Mouse (Mus musculus) limb, embryonic 10.5 days (tissue): ENCODE measurements around the gene Camkmt. TPM values are rescaled to one million over a fixed set of nuclear protein-coding genes. Genes with fewer than 3 reads are reported as not detected.

Source experiments
- DNase-seq: peaks from one replicate; pipeline ENCODE4 v3.0.0-alpha.2; 2017; ENCODE audit warnings: low spot score
- H3K27ac ChIP-seq: fragments of 300-500 bp; sonication (generic); 2 replicates; pipeline ENCODE4 v1.5.1; 2016; ENCODE audit warnings: mild to moderate bottlenecking
- H3K27me3 ChIP-seq: fragments of 300-500 bp; sonication (generic); 2 replicates; pipeline ENCODE4 v1.6.1; 2016; ENCODE audit warnings: low read depth, mild to moderate bottlenecking; ENCODE audit not compliant: poor library complexity, severe bottlenecking
- H3K36me3 ChIP-seq: fragments of 300-500 bp; sonication (generic); 2 replicates; pipeline ENCODE4 v1.6.1; 2016; ENCODE audit warnings: mild to moderate bottlenecking, moderate library complexity
- H3K4me1 ChIP-seq: fragments of 300-500 bp; sonication (generic); 2 replicates; pipeline ENCODE4 v1.6.1; 2016
- H3K4me3 ChIP-seq: fragments of 300-500 bp; sonication (generic); 2 replicates; pipeline ENCODE4 v1.5.1; 2016; ENCODE audit warnings: mild to moderate bottlenecking, moderate library complexity
- H3K9me3 ChIP-seq: fragments of 300-500 bp; sonication (generic); replicated peaks from 2 replicates; pipeline ENCODE4 v1.6.1; 2016; ENCODE audit warnings: mild to moderate bottlenecking
- WGBS: fragments of 180-500 bp; shearing (Covaris S2); methylation state at CpG from one replicate; pipeline ENCODE4 v1.1.7; 2016; 5-methylcytosine and 5-hydroxymethylcytosine counted together
- polyA plus RNA-seq: library from polyadenylated mRNA; unstranded; fragments of >200 nt; fragmentation: Nextera tagmentation; extraction: Ambion mirVana; gene quantifications from 2 replicates; pipeline ENCODE4 v1.2.1, GENCODE M21; 2016

Gene Camkmt
- polyA plus RNA-seq, 1 experiment from 2014 or later = 11.4 TPM

DNA sequence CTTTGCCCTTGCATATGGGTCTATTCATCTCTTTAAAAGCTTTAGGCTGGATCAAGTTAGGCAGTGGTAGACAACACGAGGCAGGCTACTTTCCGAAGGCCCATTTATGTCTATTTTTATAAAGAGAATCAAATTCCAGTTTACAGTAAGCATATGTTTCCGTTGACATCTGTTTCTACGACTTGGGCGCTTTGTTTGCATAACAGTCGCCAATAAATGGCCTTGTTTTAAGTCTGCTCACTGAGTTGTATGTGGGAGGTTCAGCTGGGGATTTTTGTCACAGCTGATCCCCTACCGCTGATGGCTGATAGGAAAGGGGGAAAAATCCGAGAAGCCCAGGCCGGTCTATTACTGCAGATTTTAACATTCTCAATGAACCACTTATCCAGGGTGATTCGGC is 285.2 kb downstream of the Camkmt start:
- Histone ChIP-seq H3K9me3 (no peaks in the 10 kb centered on the region), H3K27ac (no peak overlapping the region), H3K27me3 (no peaks in the 10 kb centered on the region), H3K4me3 (no peak overlapping the region), H3K36me3 (no peaks in the 10 kb centered on the region), H3K4me1 (no peaks in the 10 kb centered on the region)
- no peak for DNase-seq
- WGBS = 83% methylated on average over 10 of the region's 10 CpGs

DNA sequence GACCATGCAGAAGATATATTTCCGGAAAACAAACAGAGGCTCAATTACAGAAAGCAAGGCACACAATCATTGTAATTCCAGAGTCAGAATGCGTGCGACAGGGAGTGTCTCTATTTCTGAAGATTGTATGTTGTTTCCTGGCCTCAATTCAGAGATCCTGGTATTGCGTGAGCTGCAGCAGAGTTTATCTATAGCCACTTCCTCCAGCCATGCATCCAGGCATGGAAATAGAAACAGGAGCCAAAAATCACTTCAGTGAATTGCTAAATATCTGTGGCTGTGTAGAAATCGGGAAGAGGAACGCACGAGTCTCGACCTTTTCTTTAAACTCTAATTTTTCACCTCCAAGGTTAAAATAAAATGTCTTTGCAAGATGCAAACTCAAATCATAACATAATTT is 287.1 kb downstream of the Camkmt start:
- no peaks in the 10 kb centered on the region for H3K27me3 ChIP-seq
- H3K4me3 ChIP-seq = no peak overlapping the region
- no peak overlapping the region for H3K27ac ChIP-seq
- no peaks in the 10 kb centered on the region for H3K9me3 ChIP-seq
- WGBS = 92% methylated on average over 8 of the region's 8 CpGs
- H3K36me3 ChIP-seq = no peaks in the 10 kb centered on the region
- H3K4me1 ChIP-seq = no peaks in the 10 kb centered on the region
- DNase-seq = no peak

DNA sequence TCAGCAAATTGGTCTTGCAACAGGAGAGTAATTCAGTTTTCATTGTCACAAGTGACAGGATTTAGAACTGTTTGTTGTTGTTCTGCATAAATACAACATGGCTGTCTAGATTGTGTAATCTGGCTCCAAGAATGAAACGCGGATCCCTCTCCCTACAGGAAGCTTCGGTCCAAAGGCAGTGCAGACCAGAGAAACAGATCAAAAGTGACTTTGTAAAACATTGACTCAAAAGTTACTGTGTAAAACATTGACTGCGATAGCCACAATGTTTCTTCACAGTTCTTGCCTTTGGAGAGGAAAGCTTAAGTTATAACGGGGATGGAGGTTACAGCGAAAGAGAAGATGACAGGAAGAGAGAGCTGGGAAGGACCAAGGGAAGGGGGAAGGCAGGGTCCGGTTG is 288.7 kb downstream of the Camkmt start:
- H3K36me3 ChIP-seq = no peaks in the 10 kb centered on the region
- no peaks in the 10 kb centered on the region for H3K9me3 ChIP-seq
- no peaks in the 10 kb centered on the region for H3K27me3 ChIP-seq
- no peak overlapping the region for H3K27ac ChIP-seq
- WGBS = 91% methylated on average over 7 of the region's 7 CpGs
- no peaks in the 10 kb centered on the region for H3K4me1 ChIP-seq
- DNase-seq = no peak
- no peak overlapping the region for H3K4me3 ChIP-seq

DNA sequence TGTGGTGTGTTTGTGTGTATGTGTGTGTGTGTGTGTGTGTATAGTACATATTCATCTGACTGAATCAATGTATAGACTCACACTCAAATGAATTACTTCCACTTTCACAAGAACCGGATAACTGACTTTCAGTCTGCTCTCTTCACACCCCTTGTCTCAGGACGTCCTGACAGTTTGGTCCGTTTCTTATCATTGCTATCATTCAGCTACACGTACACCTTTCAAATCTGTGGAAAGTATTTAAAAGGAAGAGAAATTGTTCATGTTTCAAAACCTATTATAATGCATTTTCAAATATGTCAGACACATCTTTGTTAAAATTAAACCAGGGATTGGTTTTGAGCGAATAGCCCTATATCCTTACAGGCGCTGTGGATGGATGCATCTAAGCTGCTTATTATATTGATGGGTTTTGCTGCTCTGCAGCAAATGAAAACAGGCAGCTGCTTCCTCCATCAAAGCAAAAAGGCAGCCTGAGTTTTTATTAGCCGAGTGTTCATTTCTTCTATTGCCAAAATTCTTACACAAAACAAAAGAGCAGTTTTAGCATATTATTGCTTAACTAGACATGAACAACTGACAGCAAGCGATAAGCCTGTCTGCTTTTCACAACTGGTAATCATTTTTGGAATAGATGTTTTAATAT is 291.3 kb downstream of the Camkmt start:
- Histone ChIP-seq H3K4me3 (no peak overlapping the region), H3K9me3 (no peaks in the 10 kb centered on the region), H3K27ac (no peak overlapping the region), H3K4me1 (no peaks in the 10 kb centered on the region), H3K36me3 (no peaks in the 10 kb centered on the region), H3K27me3 (no peaks in the 10 kb centered on the region)
- DNase-seq = no peak
- 89% methylated on average over 8 of the region's 8 CpGs for WGBS

DNA sequence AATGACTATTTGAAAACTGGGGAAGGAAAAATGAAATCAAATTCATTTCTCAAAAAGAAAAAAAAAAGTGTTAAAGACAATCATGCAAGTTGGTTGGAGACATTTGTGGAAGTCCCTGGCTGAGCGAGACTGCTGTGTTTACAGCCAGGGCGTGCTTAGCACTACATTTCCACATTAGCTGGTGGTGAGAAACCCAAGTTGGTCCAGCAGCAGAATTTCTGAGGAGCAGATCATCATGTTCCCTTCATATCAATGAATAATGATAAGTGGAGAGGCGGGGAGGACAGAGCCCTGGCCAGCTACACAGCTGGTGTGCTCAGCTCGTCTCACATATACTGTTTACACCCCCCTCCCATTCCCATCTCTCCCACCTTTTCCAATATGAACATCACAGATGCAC is 292.0 kb downstream of the Camkmt start:
- no peak for DNase-seq
- Histone ChIP-seq H3K4me3 (no peak overlapping the region), H3K4me1 (no peaks in the 10 kb centered on the region), H3K9me3 (no peaks in the 10 kb centered on the region), H3K36me3 (no peaks in the 10 kb centered on the region), H3K27ac (no peak overlapping the region), H3K27me3 (no peaks in the 10 kb centered on the region)
- 79% methylated on average over 4 of the region's 4 CpGs for WGBS

DNA sequence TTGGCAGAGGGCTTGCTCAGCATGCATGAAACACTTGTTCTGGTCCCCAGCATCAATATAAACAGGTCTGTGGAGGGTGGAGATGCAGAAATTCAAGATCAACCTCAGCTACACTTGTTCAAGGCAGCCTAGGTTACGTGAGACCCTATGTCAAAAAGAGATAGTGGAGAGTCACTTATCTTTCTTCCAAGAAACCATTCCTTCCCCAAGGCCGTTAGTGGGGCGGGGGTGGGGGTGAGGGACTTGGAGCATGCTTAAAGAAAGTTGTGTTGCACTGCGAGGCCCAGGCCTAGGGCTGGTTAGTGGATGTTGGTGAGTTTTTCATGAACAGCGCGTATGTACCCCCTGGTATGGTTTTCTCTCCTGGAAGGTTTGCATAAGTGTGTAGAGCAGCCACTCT is 292.6 kb downstream of the Camkmt start:
- Histone ChIP-seq H3K4me1 (no peaks in the 10 kb centered on the region), H3K4me3 (no peak overlapping the region), H3K9me3 (no peaks in the 10 kb centered on the region), H3K27me3 (no peaks in the 10 kb centered on the region), H3K36me3 (no peaks in the 10 kb centered on the region), H3K27ac (no peak overlapping the region)
- DNase-seq = no peak
- 92% methylated on average over 6 of the region's 6 CpGs for whole genome bisulfite sequencing

DNA sequence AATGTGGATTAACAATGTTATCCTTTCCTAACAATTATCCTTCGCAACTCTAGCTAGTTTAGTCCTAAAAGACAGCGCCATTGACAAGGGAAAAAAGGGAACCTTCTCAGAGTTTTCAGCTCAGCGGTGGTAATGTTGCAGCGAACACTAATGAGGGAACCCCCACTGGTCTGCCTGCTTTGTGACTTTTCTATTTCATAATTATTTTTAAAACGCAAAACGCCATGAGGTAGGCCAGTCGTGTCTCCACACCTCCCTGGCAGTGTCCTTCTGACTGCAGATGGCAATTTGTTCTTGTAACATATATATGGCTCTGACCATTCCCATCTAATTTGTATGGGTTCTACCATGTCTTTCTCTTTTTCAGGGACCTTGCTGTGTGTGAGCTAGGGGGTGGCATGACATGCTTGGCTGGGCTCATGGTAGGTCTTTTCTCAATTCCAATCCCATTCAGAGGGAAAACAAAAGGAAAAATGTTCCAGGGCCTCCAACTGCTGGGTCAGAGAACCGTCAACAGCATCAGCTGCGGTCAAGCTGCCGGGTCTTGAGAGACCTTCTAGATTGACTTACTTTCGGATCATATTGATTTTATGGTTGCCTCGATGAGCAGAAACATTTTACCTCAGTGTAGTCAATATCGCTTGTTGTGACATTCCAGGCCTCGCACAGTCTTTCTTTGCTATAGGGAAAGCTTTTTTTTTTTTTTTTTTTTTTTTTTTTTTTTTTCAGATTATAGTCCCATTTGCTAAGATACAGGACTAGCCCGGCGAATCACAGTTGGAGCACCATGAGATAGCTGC is 302.9 kb downstream of the Camkmt start:
- Histone ChIP-seq H3K27me3 (no peaks in the 10 kb centered on the region), H3K4me3 (no peak overlapping the region), H3K36me3 (no peaks in the 10 kb centered on the region), H3K9me3 (no peaks in the 10 kb centered on the region), H3K4me1 (peaks cover 27% of the 10 kb centered on the region), H3K27ac (no peak overlapping the region)
- DNase-seq = no peak
- WGBS = 85% methylated on average over 16 of the region's 16 CpGs

DNA sequence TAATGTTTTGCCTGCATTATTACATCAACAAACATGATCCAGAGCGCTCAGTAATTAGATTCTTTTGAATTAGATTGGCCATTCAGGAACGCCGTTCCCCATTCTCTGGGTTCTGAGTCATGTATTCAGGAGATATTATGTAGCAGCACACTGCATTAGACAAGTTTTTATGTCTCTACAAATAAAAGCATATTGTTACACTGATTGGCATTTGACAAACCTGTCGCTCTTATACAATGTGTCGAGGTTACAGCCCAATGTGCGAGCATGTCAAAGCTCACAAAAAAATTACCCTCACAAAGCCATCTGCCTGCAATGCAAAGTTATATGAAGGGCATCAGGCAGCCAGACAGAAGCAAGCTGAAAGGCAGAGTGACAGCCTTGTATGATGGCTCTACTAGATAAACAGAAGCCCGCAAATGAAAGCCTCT is 303.6 kb downstream of the Camkmt start:
- H3K9me3 ChIP-seq = no peaks in the 10 kb centered on the region
- no peak for DNase-seq
- H3K4me3 ChIP-seq = no peak overlapping the region
- H3K36me3 ChIP-seq = no peaks in the 10 kb centered on the region
- H3K27me3 ChIP-seq = no peaks in the 10 kb centered on the region
- WGBS = 91% methylated on average over 7 of the region's 7 CpGs
- peaks cover 31% of the 10 kb centered on the region for H3K4me1 ChIP-seq
- H3K27ac ChIP-seq = no peak overlapping the region

DNA sequence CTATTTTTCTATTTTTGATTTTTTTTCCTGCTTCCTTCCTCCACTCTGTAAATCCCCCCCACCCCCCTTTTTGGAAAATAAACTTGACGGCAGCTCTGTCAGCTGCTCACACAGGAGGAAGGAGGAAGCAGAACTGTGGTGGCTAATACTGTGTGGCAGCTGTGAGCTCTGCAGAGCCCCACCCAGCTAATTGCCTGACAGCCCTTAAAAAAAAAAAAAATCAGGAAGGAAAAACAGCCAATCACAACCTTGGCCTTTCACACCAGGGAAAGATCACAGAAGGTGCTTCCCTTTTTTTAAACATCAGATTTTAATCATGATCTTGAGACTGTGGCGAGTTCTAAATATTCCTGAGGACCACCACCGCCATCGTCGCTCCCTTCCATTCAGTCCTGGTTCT is 305.1 kb downstream of the Camkmt start:
- Histone ChIP-seq H3K9me3 (no peaks in the 10 kb centered on the region), H3K4me3 (no peak overlapping the region), H3K27ac (no peak overlapping the region), H3K4me1 (peaks cover 31% of the 10 kb centered on the region), H3K27me3 (no peaks in the 10 kb centered on the region), H3K36me3 (no peaks in the 10 kb centered on the region)
- 42% methylated on average over 5 of the region's 5 CpGs for WGBS
- DNase-seq = no peak

DNA sequence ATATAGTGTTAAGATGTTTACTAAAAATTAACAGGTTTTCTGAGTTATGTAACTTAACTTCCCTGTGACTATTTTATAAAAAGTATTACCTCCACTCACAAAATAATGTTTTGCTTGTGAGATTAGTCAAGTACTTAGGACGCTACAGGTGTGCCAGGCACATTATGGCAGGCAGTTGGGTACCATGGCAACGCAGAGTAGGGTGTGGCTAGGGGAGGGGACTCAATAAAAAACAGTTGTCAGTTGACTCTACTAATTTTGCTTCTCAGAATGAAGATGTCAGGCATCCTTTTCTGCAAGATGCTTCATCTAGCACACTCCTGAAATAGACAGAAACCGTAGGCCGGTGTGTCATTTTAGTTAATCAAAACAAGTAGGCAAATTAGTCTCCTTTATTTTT is 310.4 kb downstream of the Camkmt start:
- Histone ChIP-seq H3K4me1 (peaks cover 25% of the 10 kb centered on the region), H3K4me3 (no peak overlapping the region), H3K9me3 (no peaks in the 10 kb centered on the region), H3K27me3 (no peaks in the 10 kb centered on the region), H3K36me3 (no peaks in the 10 kb centered on the region), H3K27ac (no peak overlapping the region)
- 80% methylated on average over 4 of the region's 4 CpGs for WGBS
- DNase-seq = no peak

DNA sequence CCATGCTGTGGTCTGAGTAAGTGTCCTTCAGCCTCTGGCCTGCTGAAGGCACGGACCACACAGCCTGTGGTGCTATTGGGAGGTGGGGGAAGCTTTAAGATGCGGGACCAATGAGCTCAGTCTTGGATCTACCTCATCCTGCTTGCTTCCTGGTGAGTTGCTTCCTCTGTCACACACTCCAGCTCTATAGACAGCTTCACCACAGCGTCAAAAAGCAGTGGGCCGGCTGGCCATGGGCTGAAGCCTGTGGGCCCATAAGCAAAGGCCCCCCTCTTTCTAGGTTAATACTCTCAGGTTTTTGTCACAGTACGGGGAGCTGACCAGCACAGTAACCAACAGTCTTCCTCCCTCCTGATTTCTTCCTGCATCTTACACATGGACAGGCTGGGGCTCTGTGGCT is 314.8 kb downstream of the Camkmt start:
- Histone ChIP-seq H3K4me1 (peaks cover 9% of the 10 kb centered on the region), H3K4me3 (no peak overlapping the region), H3K9me3 (no peaks in the 10 kb centered on the region), H3K27me3 (no peaks in the 10 kb centered on the region), H3K27ac (no peak overlapping the region), H3K36me3 (no peaks in the 10 kb centered on the region)
- 82% methylated on average over 5 of the region's 5 CpGs for WGBS
- no peak for DNase-seq

DNA sequence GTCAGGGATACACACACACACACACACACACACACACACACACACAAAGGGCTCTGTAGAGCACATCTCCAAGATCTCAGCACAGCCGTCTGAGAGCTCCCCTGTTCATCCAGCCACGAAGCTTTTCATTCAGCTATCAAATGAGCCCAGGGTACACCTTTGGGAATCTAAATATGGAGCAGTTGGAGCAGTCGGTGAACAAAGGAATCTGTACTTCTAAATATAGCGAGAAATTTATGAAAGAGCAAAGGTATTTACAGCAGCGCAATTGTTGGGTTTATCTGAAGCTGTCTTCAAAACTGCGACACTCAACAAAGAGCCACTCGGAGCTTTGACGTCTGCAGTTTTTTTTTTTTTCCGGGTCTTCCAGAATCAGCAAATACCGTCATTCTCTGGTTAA is 315.8 kb downstream of the Camkmt start:
- no peak overlapping the region for H3K27ac ChIP-seq

DNA sequence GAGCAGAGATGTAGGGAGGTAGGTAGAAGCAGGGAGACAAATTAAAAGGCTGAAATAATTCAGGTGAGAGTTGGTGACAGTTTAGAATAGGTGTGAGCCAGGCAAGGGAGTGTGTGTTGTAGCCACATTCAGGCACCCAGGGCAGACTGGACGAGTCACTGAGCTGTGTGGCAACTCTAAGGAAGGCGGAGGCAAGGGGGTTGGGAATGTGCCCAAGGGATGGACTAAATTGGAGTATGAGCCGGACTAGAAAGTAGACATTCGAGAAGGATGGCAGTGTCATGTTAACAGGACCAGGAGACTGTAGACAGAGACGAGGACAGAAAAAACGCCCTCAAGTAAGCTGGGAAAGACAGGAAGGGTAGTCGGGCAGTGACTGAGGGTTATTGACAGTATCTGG is 338.5 kb downstream of the Camkmt start:
- Histone ChIP-seq H3K4me3 (no peak overlapping the region), H3K36me3 (no peaks in the 10 kb centered on the region), H3K27me3 (no peaks in the 10 kb centered on the region), H3K9me3 (no peaks in the 10 kb centered on the region), H3K4me1 (no peaks in the 10 kb centered on the region), H3K27ac (no peak overlapping the region)
- 86% methylated on average over 7 of the region's 7 CpGs for WGBS
- DNase-seq = no peak

More for the DNA sequence above, 315.8 kb downstream of the Camkmt start:
- Histone ChIP-seq H3K4me3 (no peak overlapping the region), H3K27me3 (no peaks in the 10 kb centered on the region), H3K4me1 (peaks cover 9% of the 10 kb centered on the region), H3K9me3 (no peaks in the 10 kb centered on the region), H3K36me3 (no peaks in the 10 kb centered on the region)
- WGBS = 94% methylated on average over 10 of the region's 10 CpGs
- no peak for DNase-seq
